ENCODE assay signal across 29 mouse cellular contexts in the genomic region with DNA sequence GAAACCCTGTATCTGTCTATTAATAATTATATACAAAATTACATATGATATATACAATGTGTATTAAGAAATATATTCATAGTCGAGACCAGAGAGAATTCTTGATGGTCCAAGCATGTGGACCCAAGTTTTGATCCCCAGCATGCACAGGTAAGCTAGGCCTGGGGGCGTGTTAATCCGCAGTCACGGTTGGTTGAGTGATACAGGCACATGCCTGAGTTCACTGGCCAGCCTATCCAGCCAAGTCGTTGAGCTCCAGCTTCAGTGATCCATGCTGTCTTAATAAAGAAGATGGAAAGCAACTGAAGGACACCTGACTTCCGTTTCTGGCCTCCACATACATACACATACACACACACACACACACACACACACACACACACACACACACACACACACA. TPM values are rescaled to one million over a fixed set of nuclear protein-coding genes. Genes with fewer than 3 reads are reported as not detected.
DNase-seq lines count a peak whose midpoint lies in the region; ATAC-seq lines count a peak whose summit lies in the region.
"Had no signal": no experiment of that assay in that cellular context is flagged by ENCODE, and none has a peak within 500 bp of the region (broad histone marks: within the 10 kb centered on the region; RNA-seq: fewer than 3 reads in every experiment).

No protein-coding gene starts in this region.

- no peaks in the 10 kb centered on the region for H3K27me3 ChIP-seq in kidney, embryonic 15.5 days
- H3K27me3 ChIP-seq in kidney, embryonic 14.5 days (ENCODE audit: control insufficient read depth, insufficient read depth, low read length), result no peaks in the 10 kb centered on the region
- H3K27me3 ChIP-seq: CH12.LX; embryonic facial prominence, embryonic 13.5 days; embryonic facial prominence, embryonic 15.5 days; forebrain, embryonic 12.5 days; Patski had no signal

- 0 out of 2 replicates have a peak, but pooled peaks cover 9% of the 10 kb centered on the region for H3K36me3 ChIP-seq in kidney, embryonic 15.5 days
- H3K36me3 ChIP-seq in kidney, embryonic 14.5 days (ENCODE audit: control insufficient read depth, insufficient read depth, low read length), result 0 out of 2 replicates have a peak, but pooled peaks cover 2% of the 10 kb centered on the region
- H3K36me3 ChIP-seq: embryonic facial prominence, embryonic 13.5 days; embryonic facial prominence, embryonic 15.5 days; G1E had no signal

- H3K4me2 ChIP-seq in kidney, embryonic 15.5 days, result no peak overlapping the region
- no peak overlapping the region for H3K4me2 ChIP-seq in kidney, embryonic 14.5 days (replicated peaks; ENCODE audit: low read depth, low read length)
- H3K4me2 ChIP-seq: embryonic facial prominence, embryonic 13.5 days; embryonic facial prominence, embryonic 15.5 days; forebrain, embryonic 12.5 days had no signal

- no peak overlapping the region for H3K9ac ChIP-seq in kidney, embryonic 15.5 days
- H3K9ac ChIP-seq in kidney, embryonic 14.5 days (ENCODE audit: low read depth, low read length), result no peak overlapping the region
- H3K9ac ChIP-seq: embryonic facial prominence, embryonic 13.5 days; embryonic facial prominence, embryonic 15.5 days; forebrain, embryonic 12.5 days had no signal

- no peak overlapping the region for H3K4me3 ChIP-seq in kidney, embryonic 15.5 days (replicated peaks)
- H3K4me3 ChIP-seq in kidney, embryonic 14.5 days (ENCODE audit: low read length), result no peak overlapping the region
- H3K4me3 ChIP-seq: embryonic facial prominence, embryonic 13.5 days; embryonic facial prominence, embryonic 15.5 days; erythroblast, embryonic 14.5 days; forebrain, embryonic 10.5 days; forebrain, embryonic 12.5 days had no signal

- peak; percentile 14 for DNase-seq in heart, adult 11 months
- DNase-seq in heart, postnatal 10 days, result no peak
- DNase-seq in kidney, adult 8-10 months, result peak; percentile 1 to 26
- peak; percentile 25 for DNase-seq in kidney, postnatal 10 days
- DNase-seq in kidney, postnatal 25 days, result peak; percentile 25 to 61
- no peak for DNase-seq in embryo, embryonic 9.5 days (ENCODE audit: extremely low spot score)
- DNase-seq: adrenal gland, adult 8-10 months; adrenal gland, postnatal 14 days; adrenal gland, postnatal 36 days; B cell, adult 2 months; cerebellum, adult 11-12 months; cerebellum, adult 2 months; cerebellum, adult 9-10 months; cerebellum, postnatal 25 days had no signal

- peaks cover 29% of the 10 kb centered on the region for H3K4me1 ChIP-seq in kidney, embryonic 15.5 days
- no peaks in the 10 kb centered on the region; the same call in 1 of the 2 replicates for H3K4me1 ChIP-seq in kidney, embryonic 14.5 days (ENCODE audit: control insufficient read depth, insufficient read depth, low read length)
- H3K4me1 ChIP-seq: embryonic facial prominence, embryonic 13.5 days; embryonic facial prominence, embryonic 15.5 days; forebrain, embryonic 10.5 days; forebrain, embryonic 12.5 days had no signal

- ATAC-seq in kidney, embryonic 15.5 days (replicated peaks; ENCODE audit: low FRiP score), result no peak
- ATAC-seq in kidney, embryonic 14.5 days (ENCODE audit: low FRiP score, low TSS enrichment), result no peak
- ATAC-seq: activated CD4-positive, CD25-positive, alpha-beta regulatory T cell, adult 4 months; CD4-positive, CD25-positive, alpha-beta regulatory T cell, adult 4 months; forebrain, embryonic 14.5 days; Patski had no signal

- H3K27ac ChIP-seq in kidney, embryonic 15.5 days, result no peak overlapping the region
- H3K27ac ChIP-seq in kidney, embryonic 14.5 days (ENCODE audit: low read depth, low read length), result no peak overlapping the region
- H3K27ac ChIP-seq: embryonic facial prominence, embryonic 13.5 days; embryonic facial prominence, embryonic 15.5 days; forebrain, embryonic 10.5 days; forebrain, embryonic 12.5 days had no signal

- intact Hi-C loops in heart, postnatal 10 days (cut with DNase I), result no loop called here

- WGBS in kidney, embryonic 15.5 days, result 57% methylated on average over 6 of the region's 6 CpGs
- WGBS in kidney, embryonic 14.5 days, result 53% methylated on average over 6 of the region's 6 CpGs

- no peaks in the 10 kb centered on the region for H3K9me3 ChIP-seq in kidney, embryonic 15.5 days (replicated peaks)
- H3K9me3 ChIP-seq in kidney, embryonic 14.5 days (ENCODE audit: control insufficient read depth, low read length), result no peaks in the 10 kb centered on the region
- H3K9me3 ChIP-seq: embryonic facial prominence, embryonic 13.5 days; embryonic facial prominence, embryonic 15.5 days; forebrain, embryonic 10.5 days; forebrain, embryonic 12.5 days; G1E had no signal

RNA-seq across cellular contexts. Expression of gene Pon1, which starts 57.7 kb away (rescaled TPM):
- total RNA-seq in heart, postnatal 10 days (2021), result under 1 TPM in 1 of 2 experiments, not detected in 1; 0.32 TPM
- not detected in 2 replicates for polyA plus RNA-seq in kidney, embryonic 15.5 days (2015; fragmentation: Nextera tagmentation; extraction: Ambion mirVana)
- 0.37 TPM in 1 of 2 replicates, not detected in the other for polyA plus RNA-seq in kidney, embryonic 14.5 days (2014; fragmentation: Nextera tagmentation; extraction: Ambion mirVana)
- total RNA-seq: CH12.LX had no signal
- polyA plus RNA-seq: activated CD4-positive, CD25-positive, alpha-beta regulatory T cell, adult 4 months; CD4-positive, CD25-positive, alpha-beta regulatory T cell, adult 4 months; cerebellum, adult 2 months; cortical plate, adult 2 months; embryonic facial prominence, embryonic 11.5 days; erythroblast, embryonic 14.5 days; G1E; Patski had no signal

Comparison
In these comparisons a context has a peak if more than half of its experiments do, and no peak if none do; other contexts are left out.
1. DNase-seq: peak in heart, adult 11 months (single experiment), kidney, adult 8-10 months (2 of 2), kidney, postnatal 10 days (single experiment) and kidney, postnatal 25 days (2 of 2); none in heart, postnatal 10 days (0 of 2) and embryo, embryonic 9.5 days (single experiment).